Mouse (Mus musculus) limb, embryonic 13.5 days (tissue): ENCODE results near the gene Chtop. TPM values are rescaled to one million over a fixed set of nuclear protein-coding genes. Genes with fewer than 3 reads are reported as not detected.
A peak's percentile ranks its signal among the peaks of the same experiment; 100 is the strongest.

Source experiments
- ATAC-seq: fragments of 200-750 bp; cut with Nextera tagmentation; 2 replicates; pipeline ENCODE4 v1.8.0; 2017; ENCODE audit warnings: low read depth, moderate number of reproducible peaks, moderate TSS enrichment; ENCODE audit not compliant: low FRiP score
- H3K27ac ChIP-seq: fragments of 300-500 bp; sonication (generic); 2 replicates; pipeline ENCODE4 v1.5.1; 2015; ENCODE audit warnings: inconsistent platforms, mild to moderate bottlenecking, moderate library complexity
- H3K27me3 ChIP-seq: fragments of 300-500 bp; sonication (generic); 2 replicates; pipeline ENCODE4 v1.6.1; 2015; ENCODE audit warnings: mild to moderate bottlenecking, inconsistent platforms
- H3K36me3 ChIP-seq: fragments of 300-500 bp; sonication (generic); 2 replicates; pipeline ENCODE4 v1.6.1; 2015; ENCODE audit warnings: inconsistent platforms, mild to moderate bottlenecking, moderate library complexity
- H3K4me1 ChIP-seq: fragments of 300-500 bp; sonication (generic); 2 replicates; pipeline ENCODE4 v1.6.1; 2015; ENCODE audit warnings: inconsistent platforms
- H3K4me2 ChIP-seq: fragments of 300-500 bp; sonication (generic); replicated peaks from 2 replicates; pipeline ENCODE4 v1.6.1; 2015; ENCODE audit warnings: inconsistent platforms, mild to moderate bottlenecking, moderate library complexity
- H3K4me3 ChIP-seq: fragments of 300-500 bp; sonication (generic); 2 replicates; pipeline ENCODE4 v1.5.1; 2015; ENCODE audit warnings: moderate library complexity, mild to moderate bottlenecking, inconsistent platforms
- H3K9ac ChIP-seq: fragments of 300-500 bp; sonication (generic); 2 replicates; pipeline ENCODE4 v1.6.1; 2015; ENCODE audit warnings: mild to moderate bottlenecking, inconsistent platforms
- H3K9me3 ChIP-seq: fragments of 300-500 bp; sonication (generic); 2 replicates; pipeline ENCODE4 v1.6.1; 2016; ENCODE audit warnings: inconsistent platforms
- WGBS: fragments of 180-500 bp; shearing (Covaris S2); methylation state at CpG from one replicate; pipeline ENCODE4 v1.1.7; 2015; 5-methylcytosine and 5-hydroxymethylcytosine counted together
- polyA plus RNA-seq: library from polyadenylated mRNA; unstranded; fragments of >200 nt; fragmentation: Nextera tagmentation; extraction: Ambion mirVana; gene quantifications from 2 replicates; pipeline ENCODE4 v1.2.1, GENCODE M21; 2015

Gene Chtop
- polyA plus RNA-seq, 1 experiment from 2014 or later, result 187 TPM

GRCm38 (mm10) chr3:90506362-90506761, 2.9 kb downstream of the Chtop start:
- no peak overlapping the region for H3K4me2 ChIP-seq
- peaks cover 63% of the 10 kb centered on the region for H3K36me3 ChIP-seq
- H3K4me3 ChIP-seq, result no peak overlapping the region
- peaks cover 19% of the 10 kb centered on the region for H3K4me1 ChIP-seq
- no peaks in the 10 kb centered on the region for H3K9me3 ChIP-seq
- 82% methylated on average over 3 of the region's 3 CpGs for WGBS
- H3K9ac ChIP-seq, result no peak overlapping the region
- H3K27me3 ChIP-seq, result no peaks in the 10 kb centered on the region
- no peak for ATAC-seq
- no peak overlapping the region for H3K27ac ChIP-seq

- Histone ChIP-seq H3K4me1 (peaks cover 19% of the 10 kb centered on the region), H3K4me2 (no peak overlapping the region), H3K9me3 (no peaks in the 10 kb centered on the region), H3K27me3 (no peaks in the 10 kb centered on the region), H3K27ac (no peak overlapping the region), H3K4me3 (no peak overlapping the region), H3K9ac (no peak overlapping the region), H3K36me3 (peaks cover 71% of the 10 kb centered on the region)
- 85% methylated on average over 5 of the region's 5 CpGs for WGBS
- no peak for ATAC-seq
These were observed 4.1 kb downstream of the Chtop start for GRCm38 (mm10) chr3:90505216-90505615.

DNA sequence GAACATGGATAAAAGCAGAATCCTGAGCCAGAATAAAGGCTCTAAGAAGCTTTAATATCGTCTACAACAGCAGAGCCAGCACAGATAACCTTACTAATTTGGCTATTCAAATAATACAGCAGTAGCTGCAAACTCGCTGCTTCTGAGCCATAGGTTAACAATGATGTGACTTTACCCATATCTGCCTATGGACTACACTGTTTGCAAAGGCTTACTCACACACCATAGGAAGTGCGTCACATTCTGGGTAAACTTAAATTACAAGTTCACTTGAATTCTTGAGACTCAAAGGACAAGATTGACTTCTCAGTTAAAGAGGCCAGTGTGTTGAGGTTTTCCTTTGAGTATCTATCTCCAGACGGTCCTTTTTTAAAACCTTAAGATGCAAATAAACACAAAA, 5.9 kb downstream of the Chtop start:
- H3K9ac ChIP-seq, result no peak overlapping the region
- H3K9me3 ChIP-seq, result no peaks in the 10 kb centered on the region
- WGBS, result 89% methylated on average over 4 of the region's 4 CpGs

DNA sequence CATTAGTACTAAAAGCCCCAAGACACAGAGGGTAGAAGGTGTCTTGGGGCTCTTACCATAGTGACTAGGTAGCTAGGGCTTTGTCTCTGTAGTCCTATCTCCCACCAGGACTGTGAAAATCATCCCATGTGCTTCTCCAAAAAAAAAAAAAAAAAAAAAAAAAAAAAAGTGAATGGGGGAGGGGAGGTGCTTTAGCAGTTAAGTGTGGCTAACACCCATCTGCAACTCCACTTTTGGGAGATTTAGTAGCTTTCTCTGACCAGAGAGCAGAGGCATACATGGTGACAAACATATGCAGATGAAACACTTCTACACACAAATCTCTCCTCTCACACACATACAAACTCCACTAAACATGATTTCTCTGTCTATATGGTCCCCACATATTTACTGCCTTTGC, 11.7 kb downstream of the Chtop start:
- no peak for ATAC-seq
- no peak overlapping the region for H3K4me2 ChIP-seq
- no peaks in the 10 kb centered on the region for H3K4me1 ChIP-seq
- H3K36me3 ChIP-seq, result peaks cover 71% of the 10 kb centered on the region
- no peaks in the 10 kb centered on the region for H3K27me3 ChIP-seq
- H3K9me3 ChIP-seq, result no peaks in the 10 kb centered on the region
- H3K9ac ChIP-seq, result no peak overlapping the region
- H3K4me3 ChIP-seq, result no peak overlapping the region
- no peak overlapping the region for H3K27ac ChIP-seq

More for the DNA sequence above, 5.9 kb downstream of the Chtop start:
- peaks cover 19% of the 10 kb centered on the region for H3K4me1 ChIP-seq
- H3K36me3 ChIP-seq, result peaks cover 88% of the 10 kb centered on the region
- H3K27me3 ChIP-seq, result no peaks in the 10 kb centered on the region
- no peak for ATAC-seq
- no peak overlapping the region for H3K4me3 ChIP-seq
- H3K4me2 ChIP-seq, result no peak overlapping the region
- no peak overlapping the region for H3K27ac ChIP-seq

- Histone ChIP-seq H3K9me3 (no peaks in the 10 kb centered on the region), H3K36me3 (peaks cover 55% of the 10 kb centered on the region), H3K4me3 (no peak overlapping the region), H3K27me3 (no peaks in the 10 kb centered on the region), H3K9ac (no peak overlapping the region), H3K27ac (no peak overlapping the region), H3K4me2 (no peak overlapping the region), H3K4me1 (no peaks in the 10 kb centered on the region)
- no peak for ATAC-seq
- 93% methylated on average over 7 of the region's 7 CpGs for WGBS
These were observed 13.3 kb downstream of the Chtop start for GRCm38 (mm10) chr3:90495850-90496525.

DNA sequence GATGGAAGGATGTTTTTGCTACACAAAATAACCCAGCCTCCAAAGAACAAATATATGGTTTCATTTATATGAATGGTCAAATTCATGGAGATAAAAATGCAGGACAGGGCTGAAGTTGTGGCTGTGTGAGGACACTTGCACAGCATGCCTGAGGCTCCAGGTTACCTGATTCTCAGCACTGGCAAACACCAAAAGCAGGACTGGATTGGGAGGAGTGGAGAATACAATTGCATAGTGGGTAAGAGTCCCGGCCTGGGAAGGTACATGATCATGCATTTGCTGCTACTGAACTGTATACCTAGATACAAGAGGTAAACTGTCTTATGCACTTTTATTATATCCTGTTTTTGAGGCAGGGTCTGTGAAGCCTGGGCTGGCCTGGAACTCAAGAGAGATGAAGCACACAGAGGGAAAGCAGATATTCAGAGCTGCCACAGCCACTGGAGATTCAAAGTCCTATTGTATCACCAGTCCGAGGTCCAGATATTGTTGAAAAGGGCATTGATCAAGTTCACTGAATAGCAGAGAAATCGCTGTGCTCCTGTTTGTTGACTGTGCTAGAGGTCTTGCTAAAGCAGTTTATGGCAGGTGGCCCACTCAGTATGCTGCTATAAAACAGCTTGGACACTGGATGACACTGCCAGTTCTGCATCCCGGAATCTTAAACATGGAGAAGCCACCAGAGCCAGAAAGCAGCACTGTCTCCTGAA, 15.3 kb downstream of the Chtop start:
- ATAC-seq, result no peak
- 67% methylated on average over 4 of the region's 4 CpGs for WGBS
- H3K4me3 ChIP-seq, result no peak overlapping the region
- no peak overlapping the region for H3K9ac ChIP-seq
- no peak overlapping the region for H3K4me2 ChIP-seq
- peaks cover 9% of the 10 kb centered on the region for H3K4me1 ChIP-seq
- H3K36me3 ChIP-seq, result peaks cover 43% of the 10 kb centered on the region
- no peaks in the 10 kb centered on the region for H3K27me3 ChIP-seq
- no peak overlapping the region for H3K27ac ChIP-seq
- H3K9me3 ChIP-seq, result no peaks in the 10 kb centered on the region

- Histone ChIP-seq H3K9me3 (no peaks in the 10 kb centered on the region), H3K4me1 (peaks cover 9% of the 10 kb centered on the region), H3K27me3 (no peaks in the 10 kb centered on the region), H3K27ac (no peak overlapping the region), H3K36me3 (peaks cover 42% of the 10 kb centered on the region), H3K4me3 (no peak overlapping the region), H3K4me2 (no peak overlapping the region), H3K9ac (no peak overlapping the region)
- 40% methylated on average over 2 of the region's 2 CpGs for WGBS
- ATAC-seq, result no peak
These were observed 17.9 kb downstream of the Chtop start for GRCm38 (mm10) chr3:90491350-90491749.

- H3K4me2 ChIP-seq, result peak within 1 kb of the TSS; percentile 71
- H3K9ac ChIP-seq, result peak within 1 kb of the TSS; percentile 73
- peak; percentile 98 for ATAC-seq
- H3K27me3 ChIP-seq, result no peaks in the 10 kb centered on the region
- H3K4me1 ChIP-seq, result peaks cover 9% of the 10 kb centered on the region
- no peak within 1 kb of the TSS; the same call in 1 of the 2 replicates for H3K27ac ChIP-seq
- under 1% methylated on average over 37 of the region's 37 CpGs for WGBS
- peaks cover 43% of the 10 kb centered on the region for H3K36me3 ChIP-seq
- H3K4me3 ChIP-seq, result peak within 1 kb of the TSS; percentile 73
- no peaks in the 10 kb centered on the region for H3K9me3 ChIP-seq
These were observed 18.5 kb downstream of the Chtop start, which contains the start of gene Snapin for GRCm38 (mm10) chr3:90490696-90491256. TSS of gene Snapin (minus strand) at chr3:90491033.

GRCm38 (mm10) chr3:90488576-90488975, 20.7 kb downstream of the Chtop start:
- Histone ChIP-seq H3K36me3 (peaks cover 57% of the 10 kb centered on the region), H3K9ac (no peak overlapping the region), H3K27me3 (no peaks in the 10 kb centered on the region), H3K4me1 (peaks cover 9% of the 10 kb centered on the region), H3K27ac (no peak overlapping the region), H3K4me2 (no peak overlapping the region), H3K4me3 (no peak overlapping the region), H3K9me3 (no peaks in the 10 kb centered on the region)
- WGBS, result 88% methylated on average over 6 of the region's 6 CpGs
- ATAC-seq, result no peak

DNA sequence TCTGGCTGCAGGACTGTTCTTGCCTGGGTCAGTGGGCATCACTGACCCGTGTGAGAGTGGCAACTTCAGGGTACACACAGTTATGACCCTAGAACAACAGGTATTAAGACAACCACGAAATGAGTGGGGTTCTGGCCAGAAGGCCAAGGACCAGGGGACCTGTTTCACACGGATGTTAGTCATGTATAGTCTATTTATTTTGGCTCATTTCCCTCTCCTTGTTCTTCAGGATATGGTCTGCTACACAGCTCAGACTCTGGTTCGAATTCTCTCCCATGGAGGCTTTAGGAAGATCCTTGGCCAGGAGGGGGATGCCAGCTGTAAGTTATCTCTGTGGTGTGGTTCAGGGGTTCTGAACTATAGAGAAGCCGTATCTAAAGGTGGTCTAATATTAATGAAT, 22.3 kb downstream of the Chtop start:
- no peak for ATAC-seq
- Histone ChIP-seq H3K27me3 (no peaks in the 10 kb centered on the region), H3K4me3 (no peak overlapping the region), H3K36me3 (peaks cover 73% of the 10 kb centered on the region), H3K4me2 (no peak overlapping the region), H3K4me1 (peaks cover 9% of the 10 kb centered on the region), H3K27ac (no peak overlapping the region), H3K9ac (no peak overlapping the region), H3K9me3 (no peaks in the 10 kb centered on the region)
- WGBS, result 85% methylated on average over 5 of the region's 5 CpGs

DNA sequence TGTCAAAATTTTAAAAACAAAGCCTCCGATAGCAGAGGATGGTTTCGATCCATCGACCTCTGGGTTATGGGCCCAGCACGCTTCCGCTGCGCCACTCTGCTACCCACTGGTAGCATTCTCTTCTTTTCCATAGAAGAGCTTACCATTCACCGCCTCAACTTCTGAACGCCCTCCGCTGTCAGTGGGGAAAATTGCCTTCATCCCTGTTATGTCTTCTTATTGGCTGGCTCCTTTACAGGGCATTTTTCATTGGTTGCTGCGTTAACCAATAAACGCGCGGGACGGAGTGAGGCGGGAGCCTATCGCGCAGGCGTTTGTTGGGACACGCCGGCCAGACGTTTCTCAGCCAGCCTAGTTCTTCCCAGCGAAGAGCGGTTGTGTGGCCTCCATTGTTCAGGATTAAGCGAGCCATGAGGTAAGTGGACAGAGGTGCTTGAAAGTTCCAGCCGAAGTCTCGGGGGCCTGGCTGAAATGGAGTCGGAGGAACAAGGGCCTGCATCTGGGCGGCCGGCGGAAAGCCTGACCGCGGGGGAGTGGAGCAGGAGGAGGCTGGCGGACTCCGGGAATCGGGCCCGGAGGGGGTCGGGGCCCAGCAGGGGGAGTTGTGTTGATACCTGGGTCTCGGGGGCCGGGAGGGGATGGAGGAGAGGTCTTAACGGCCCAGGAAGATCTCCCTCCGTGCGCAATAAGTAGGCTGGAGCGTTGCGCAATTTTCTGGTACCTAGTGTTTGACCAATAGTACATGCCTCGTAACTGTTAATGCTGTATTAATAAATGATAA, 33.3 kb downstream of the Chtop start, which contains the start of gene Ilf2:
Ilf2 (plus strand) TSS at position 296 of the 781 bp plus-strand sequence.
- H3K27ac ChIP-seq, result peak within 1 kb of the TSS; percentile 95
- H3K9me3 ChIP-seq, result no peaks in the 10 kb centered on the region
- peak within 1 kb of the TSS; percentile 77 for H3K4me2 ChIP-seq
- H3K4me3 ChIP-seq, result peak within 1 kb of the TSS; percentile 89
- no peaks in the 10 kb centered on the region for H3K27me3 ChIP-seq
- peaks cover 35% of the 10 kb centered on the region for H3K36me3 ChIP-seq
- H3K4me1 ChIP-seq, result peaks cover 8% of the 10 kb centered on the region
- ATAC-seq, result peak; percentile 99
- WGBS, result under 1% methylated on average over 45 of the region's 45 CpGs
- H3K9ac ChIP-seq, result peak within 1 kb of the TSS; percentile 91
